ENCODE assay signal across 8 mouse cellular contexts in genomic region chr13:107100852-107101325, GRCm38 (mm10).
DNase-seq lines count a peak whose midpoint lies in the region; ATAC-seq and TF ChIP-seq lines count a peak whose summit lies in the region.

No protein-coding gene starts in this region.

- H3K9me3 ChIP-seq in stomach, embryonic 14.5 days (ENCODE audit: control insufficient read depth, low read depth, low read length), result no peaks in the 10 kb centered on the region
- no peaks in the 10 kb centered on the region for H3K9me3 ChIP-seq in stomach, postnatal 0 days (ENCODE audit: control insufficient read depth, low read length)
- H3K9me3 ChIP-seq in heart, embryonic 14.5 days (ENCODE audit: control insufficient read depth, low read length), result no peaks in the 10 kb centered on the region

- ATAC-seq in stomach, embryonic 14.5 days (ENCODE audit: insufficient number of reproducible peaks, insufficient read depth, low FRiP score, low read depth), result peak; percentile 87; the same call in 1 of the 2 replicates
- no peak for ATAC-seq in stomach, postnatal 0 days (ENCODE audit: low FRiP score, low TSS enrichment)
- no peak for ATAC-seq in heart, embryonic 14.5 days (ENCODE audit: insufficient number of reproducible peaks, insufficient read depth, low FRiP score, low read depth)
- ATAC-seq in activated CD4-positive, CD25-positive, alpha-beta regulatory T cell, adult 4 months, result no peak

- H3K36me3 ChIP-seq in stomach, embryonic 14.5 days (ENCODE audit: control insufficient read depth, insufficient read depth, low read length), result no peaks in the 10 kb centered on the region
- H3K36me3 ChIP-seq in stomach, postnatal 0 days (ENCODE audit: control insufficient read depth, insufficient read depth, low read length), result no peaks in the 10 kb centered on the region
- no peaks in the 10 kb centered on the region for H3K36me3 ChIP-seq in heart, embryonic 14.5 days (ENCODE audit: control insufficient read depth, insufficient read depth, low read length)
- H3K36me3 ChIP-seq in macrophage (ENCODE audit: inconsistent target), result no peaks in the 10 kb centered on the region

- no peak for DNase-seq in stomach, postnatal 0 days (ENCODE audit: low spot score)
- DNase-seq in right cerebral cortex, adult 18-20 months, result no peak
- no peak for DNase-seq in right cerebral cortex, postnatal 10 days (ENCODE audit: low spot score in 2 of 2)
- DNase-seq in right cerebral cortex, adult 2 months (ENCODE audit: low spot score in 2 of 2), result no peak

- TF ChIP-seq CTCF in stomach, postnatal 0 days (IDR thresholded peaks at IDR 0.05; ENCODE audit: low read depth), result no peak

- H3K27me3 ChIP-seq in stomach, embryonic 14.5 days (ENCODE audit: control insufficient read depth, insufficient read depth, low read length), result no peaks in the 10 kb centered on the region
- no peaks in the 10 kb centered on the region for H3K27me3 ChIP-seq in stomach, postnatal 0 days (ENCODE audit: control insufficient read depth, insufficient read depth, low read length)
- no peaks in the 10 kb centered on the region for H3K27me3 ChIP-seq in heart, embryonic 14.5 days (ENCODE audit: control insufficient read depth, insufficient read depth, low read length)

- 57% methylated on average over 6 of the region's 6 CpGs for whole genome bisulfite sequencing in stomach, embryonic 14.5 days
- WGBS in stomach, postnatal 0 days, result 50% methylated on average over 6 of the region's 6 CpGs
- 48% methylated on average over 6 of the region's 6 CpGs for WGBS in heart, embryonic 14.5 days
- 32% methylated on average over 6 of the region's 6 CpGs for WGBS in macrophage (ENCODE audit: missing documents)

- H3K4me2 ChIP-seq in stomach, embryonic 14.5 days (replicated peaks; ENCODE audit: low read depth, low read length), result no peak overlapping the region
- H3K4me2 ChIP-seq in stomach, postnatal 0 days (replicated peaks; ENCODE audit: low read depth), result no peak overlapping the region
- H3K4me2 ChIP-seq in heart, embryonic 14.5 days (ENCODE audit: low read length), result peak overlapping the region; percentile 57

- TF ChIP-seq EP300 in stomach, postnatal 0 days (optimal IDR thresholded peaks at IDR 0.05), result no peak

- H3K9ac ChIP-seq in stomach, embryonic 14.5 days (replicated peaks; ENCODE audit: low read depth, low read length), result no peak overlapping the region
- H3K9ac ChIP-seq in stomach, postnatal 0 days (ENCODE audit: low read length), result no peak overlapping the region
- H3K9ac ChIP-seq in heart, embryonic 14.5 days (ENCODE audit: low read length), result no peak overlapping the region

- H3K4me1 ChIP-seq in stomach, embryonic 14.5 days (ENCODE audit: control insufficient read depth, insufficient read depth, low read length), result no peaks in the 10 kb centered on the region
- no peaks in the 10 kb centered on the region for H3K4me1 ChIP-seq in stomach, postnatal 0 days (replicated peaks; ENCODE audit: control insufficient read depth, insufficient read depth)
- peaks cover 1 to 4% of the 10 kb centered on the region in 2 experiments; a peak in 3 of 4 replicates for H3K4me1 ChIP-seq in heart, embryonic 14.5 days (ENCODE audit: control insufficient read depth in 2 of 2, insufficient read depth in 2 of 2, low read length in 2 of 2)

- H3K27ac ChIP-seq in stomach, embryonic 14.5 days (ENCODE audit: low read length), result no peak overlapping the region
- no peak overlapping the region for H3K27ac ChIP-seq in stomach, postnatal 0 days (replicated peaks)
- H3K27ac ChIP-seq in heart, embryonic 14.5 days (replicated peaks in 1 of 2; ENCODE audit: control insufficient read depth in 1 of 2, insufficient read depth in 1 of 2, low read depth in 2 of 2, low read length in 2 of 2), result peak overlapping the region in 1 of 2 experiments; percentile 22; a peak in 1 of 4 replicates
- no peak overlapping the region for H3K27ac ChIP-seq in macrophage

- no peak overlapping the region for H3K4me3 ChIP-seq in stomach, embryonic 14.5 days (ENCODE audit: low read depth, low read length)
- no peak overlapping the region for H3K4me3 ChIP-seq in stomach, postnatal 0 days (ENCODE audit: low read depth, low read length)
- no peak overlapping the region; a peak in 1 of 4 replicates for H3K4me3 ChIP-seq in heart, embryonic 14.5 days (ENCODE audit: control insufficient read depth in 1 of 2, insufficient read depth in 1 of 2, low read depth in 1 of 2, low read length in 2 of 2)
- H3K4me3 ChIP-seq in macrophage (ENCODE audit: inconsistent target), result peak overlapping the region; percentile 37

- no peaks in the 10 kb centered on the region for H3K79me2 ChIP-seq in macrophage (ENCODE audit: inconsistent target)
